Mouse (Mus musculus): Measurements from ENCODE around the gene Gramd4. TPM values are rescaled to one million over a fixed set of nuclear protein-coding genes. Genes with fewer than 3 reads are reported as not detected.
"Not testable (repeated sequence)": the region's sequence is repeated elsewhere in the genome, so short reads cannot be mapped to it uniquely, and the experiment has no call there.

Gene Gramd4
- polyA plus RNA-seq, 1 experiment from 2014 or later, result 33.3 TPM

- Histone ChIP-seq H3K9me3 (no peaks in the 10 kb centered on the region), H3K36me3 (no peaks in the 10 kb centered on the region), H3K4me3 (no peak overlapping the region), H3K9ac (no peak overlapping the region), H3K27me3 (replicated peaks) (no peaks in the 10 kb centered on the region), H3K4me2 (replicated peaks) (no peak overlapping the region), H3K4me1 (peaks cover 80% of the 10 kb centered on the region), H3K27ac (no peak overlapping the region)
- 89% methylated on average over 11 of the region's 11 CpGs for WGBS
- ATAC-seq (ENCODE audit: low FRiP score, low read depth), result no peak
Observed at GRCm38 (mm10) chr15:86088266-86088790, 30.8 kb downstream of the Gramd4 start.

GRCm38 (mm10) chr15:86089091-86089744 is 31.7 kb downstream of the Gramd4 start:
- Histone ChIP-seq H3K36me3 (no peaks in the 10 kb centered on the region), H3K9me3 (no peaks in the 10 kb centered on the region), H3K27me3 (replicated peaks) (no peaks in the 10 kb centered on the region), H3K9ac (no peak overlapping the region), H3K27ac (no peak overlapping the region), H3K4me3 (no peak overlapping the region), H3K4me1 (peaks cover 73% of the 10 kb centered on the region), H3K4me2 (replicated peaks) (no peak overlapping the region)
- no peak for ATAC-seq (ENCODE audit: low FRiP score, low read depth)
- 79% methylated on average over 13 of the region's 13 CpGs for WGBS

- no peak overlapping the region for H3K27ac ChIP-seq
- 31% methylated on average over 11 of the region's 11 CpGs for WGBS
- H3K4me3 ChIP-seq, result no peak overlapping the region
- H3K4me1 ChIP-seq, result peaks cover 64% of the 10 kb centered on the region
- no peak overlapping the region for H3K9ac ChIP-seq
- no peaks in the 10 kb centered on the region for H3K9me3 ChIP-seq
- ATAC-seq (ENCODE audit: low FRiP score, low read depth), result no peak
- H3K4me2 ChIP-seq (replicated peaks), result no peak overlapping the region
- 0 out of 2 replicates have a peak, but pooled peaks cover 2% of the 10 kb centered on the region for H3K36me3 ChIP-seq
- H3K27me3 ChIP-seq (replicated peaks), result no peaks in the 10 kb centered on the region
Observed at GRCm38 (mm10) chr15:86089991-86090529, 32.6 kb downstream of the Gramd4 start.

- no peak overlapping the region for H3K9ac ChIP-seq
Observed at GRCm38 (mm10) chr15:86090578-86090977, 33.1 kb downstream of the Gramd4 start.

GRCm38 (mm10) chr15:86091201-86091997 is 33.9 kb downstream of the Gramd4 start:
- ATAC-seq (ENCODE audit: low FRiP score, low read depth), result no peak
- WGBS, result 89% methylated on average over 23 of the region's 23 CpGs
- Histone ChIP-seq H3K4me3 (no peak overlapping the region), H3K36me3 (peaks cover 6% of the 10 kb centered on the region; the same call in 1 of the 2 replicates), H3K4me1 (peaks cover 51% of the 10 kb centered on the region), H3K9ac (no peak overlapping the region), H3K27ac (no peak overlapping the region), H3K27me3 (replicated peaks) (no peaks in the 10 kb centered on the region), H3K9me3 (no peaks in the 10 kb centered on the region), H3K4me2 (replicated peaks) (no peak overlapping the region)

More at GRCm38 (mm10) chr15:86090578-86090977, 33.1 kb downstream of the Gramd4 start:
- Histone ChIP-seq H3K27ac (no peak overlapping the region), H3K4me2 (replicated peaks) (no peak overlapping the region), H3K9me3 (no peaks in the 10 kb centered on the region), H3K4me3 (no peak overlapping the region), H3K4me1 (peaks cover 59% of the 10 kb centered on the region), H3K27me3 (replicated peaks) (no peaks in the 10 kb centered on the region), H3K36me3 (0 out of 2 replicates have a peak, but pooled peaks cover 4% of the 10 kb centered on the region)
- no peak for ATAC-seq (ENCODE audit: low FRiP score, low read depth)
- WGBS, result 89% methylated on average over 8 of the region's 8 CpGs

- Histone ChIP-seq H3K4me3 (no peak overlapping the region), H3K36me3 (peaks cover 8% of the 10 kb centered on the region; the same call in 1 of the 2 replicates), H3K27me3 (replicated peaks) (no peaks in the 10 kb centered on the region), H3K4me1 (peaks cover 44% of the 10 kb centered on the region), H3K4me2 (replicated peaks) (no peak overlapping the region), H3K9me3 (no peaks in the 10 kb centered on the region), H3K9ac (no peak overlapping the region), H3K27ac (no peak overlapping the region)
- 89% methylated on average over 12 of the region's 12 CpGs for WGBS
- no peak for ATAC-seq (ENCODE audit: low FRiP score, low read depth)
Observed at GRCm38 (mm10) chr15:86091998-86092670, 34.6 kb downstream of the Gramd4 start.

GRCm38 (mm10) chr15:86093236-86093635 is 35.7 kb downstream of the Gramd4 start:
- H3K9me3 ChIP-seq, result no peaks in the 10 kb centered on the region
- no peak for ATAC-seq (ENCODE audit: low FRiP score, low read depth)
- H3K4me1 ChIP-seq, result peaks cover 33% of the 10 kb centered on the region
- peaks cover 8% of the 10 kb centered on the region; the same call in 1 of the 2 replicates for H3K36me3 ChIP-seq
- no peaks in the 10 kb centered on the region for H3K27me3 ChIP-seq (replicated peaks)
- no peak overlapping the region for H3K9ac ChIP-seq
- no peak overlapping the region for H3K4me2 ChIP-seq (replicated peaks)
- WGBS, result 93% methylated on average over 1 of the region's 1 CpGs
- no peak overlapping the region for H3K4me3 ChIP-seq
- H3K27ac ChIP-seq, result no peak overlapping the region

GRCm38 (mm10) chr15:86094324-86095121 is 37.0 kb downstream of the Gramd4 start:
- Histone ChIP-seq H3K9ac (no peak overlapping the region), H3K36me3 (peaks cover 8% of the 10 kb centered on the region; the same call in 1 of the 2 replicates), H3K4me3 (no peak overlapping the region), H3K27ac (no peak overlapping the region), H3K27me3 (replicated peaks) (no peaks in the 10 kb centered on the region), H3K4me1 (peaks cover 25% of the 10 kb centered on the region), H3K4me2 (replicated peaks) (no peak overlapping the region), H3K9me3 (no peaks in the 10 kb centered on the region)
- ATAC-seq (ENCODE audit: low FRiP score, low read depth), result no peak
- 83% methylated on average over 10 of the region's 10 CpGs for WGBS

GRCm38 (mm10) chr15:86095722-86096603 is 38.5 kb downstream of the Gramd4 start:
- ATAC-seq (ENCODE audit: low FRiP score, low read depth), result no peak
- no peak overlapping the region for H3K4me3 ChIP-seq
- peaks cover 12% of the 10 kb centered on the region for H3K4me1 ChIP-seq
- H3K36me3 ChIP-seq, result peaks cover 12% of the 10 kb centered on the region
- H3K4me2 ChIP-seq (replicated peaks), result no peak overlapping the region
- H3K9ac ChIP-seq, result no peak overlapping the region
- H3K9me3 ChIP-seq, result no peaks in the 10 kb centered on the region
- H3K27me3 ChIP-seq (replicated peaks), result no peaks in the 10 kb centered on the region
- H3K27ac ChIP-seq, result no peak overlapping the region
- WGBS, result 89% methylated on average over 17 of the region's 17 CpGs

- not testable (repeated sequence) for H3K4me2 ChIP-seq (replicated peaks); H3K4me1 ChIP-seq; H3K9ac ChIP-seq; ATAC-seq (ENCODE audit: low FRiP score, low read depth); H3K9me3 ChIP-seq; H3K27me3 ChIP-seq (replicated peaks); H3K27ac ChIP-seq; H3K4me3 ChIP-seq
- peaks cover 17% of the 10 kb centered on the region for H3K36me3 ChIP-seq
- WGBS, result 94% methylated on average over 5 of the region's 5 CpGs
Observed at GRCm38 (mm10) chr15:86096604-86097020, 39.1 kb downstream of the Gramd4 start.

Measured in neural tube, embryonic 12.5 days (tissue).